Mouse (Mus musculus) ovary, adult 18-20 months (tissue): Measurements from ENCODE around the gene Rgs3.

Experiments
- DNase-seq: peaks from one replicate; pipeline ENCODE4 v3.0.0; 2022; ENCODE audit warnings: low spot score, mixed read lengths

The Rgs3 gene

DNA sequence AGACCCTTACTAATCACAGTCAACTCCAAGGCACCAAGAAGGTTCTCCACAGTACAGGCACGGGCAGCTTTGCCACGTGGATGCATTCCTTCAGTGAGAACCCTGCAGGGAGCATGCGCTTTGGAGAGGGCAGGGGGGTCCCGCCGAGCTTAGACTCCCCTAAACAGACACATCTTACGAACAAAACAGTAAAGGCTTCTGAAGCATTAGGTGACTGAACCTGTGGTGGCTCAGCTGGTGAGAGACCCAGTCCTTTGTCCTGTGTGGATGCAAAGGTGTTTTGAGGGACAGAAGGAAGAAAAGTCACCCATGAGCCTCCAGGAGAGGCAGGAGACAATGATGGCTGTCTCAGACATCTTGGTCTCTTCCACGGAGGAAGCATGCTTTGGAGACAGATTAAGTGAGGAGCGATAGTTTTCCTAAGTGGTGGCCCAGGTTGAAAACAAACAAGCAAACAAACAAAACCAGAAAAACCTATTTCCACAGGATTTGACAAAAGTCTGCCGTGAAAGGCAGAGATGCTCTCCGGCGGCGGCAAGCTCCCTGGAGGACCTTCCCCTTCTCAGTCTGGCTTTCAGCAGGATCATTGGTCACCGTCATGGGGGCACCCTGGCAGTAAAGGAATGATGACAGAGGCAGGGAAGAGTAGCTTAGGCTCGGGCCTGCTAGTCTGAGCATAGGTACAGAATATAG lies 100.4 kb downstream of the Rgs3 start:
- DNase-seq, result no peak

DNA sequence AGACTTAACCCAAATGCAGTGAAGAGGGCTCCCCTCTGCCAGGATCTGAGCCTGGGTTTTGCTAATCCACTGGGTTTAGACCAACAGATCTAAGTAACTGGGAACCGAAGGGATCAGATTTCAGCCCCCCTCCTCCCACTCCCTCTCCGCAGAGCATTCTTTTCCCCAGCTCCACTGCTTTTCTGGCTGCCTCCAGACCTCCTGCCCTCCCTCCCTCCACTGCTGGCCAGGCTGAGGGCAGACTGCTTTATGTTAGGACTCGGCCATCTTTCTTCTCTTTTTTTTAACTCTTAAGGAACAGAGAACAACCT lies 100.9 kb downstream of the Rgs3 start:
- peak; percentile 51 for DNase-seq

DNA sequence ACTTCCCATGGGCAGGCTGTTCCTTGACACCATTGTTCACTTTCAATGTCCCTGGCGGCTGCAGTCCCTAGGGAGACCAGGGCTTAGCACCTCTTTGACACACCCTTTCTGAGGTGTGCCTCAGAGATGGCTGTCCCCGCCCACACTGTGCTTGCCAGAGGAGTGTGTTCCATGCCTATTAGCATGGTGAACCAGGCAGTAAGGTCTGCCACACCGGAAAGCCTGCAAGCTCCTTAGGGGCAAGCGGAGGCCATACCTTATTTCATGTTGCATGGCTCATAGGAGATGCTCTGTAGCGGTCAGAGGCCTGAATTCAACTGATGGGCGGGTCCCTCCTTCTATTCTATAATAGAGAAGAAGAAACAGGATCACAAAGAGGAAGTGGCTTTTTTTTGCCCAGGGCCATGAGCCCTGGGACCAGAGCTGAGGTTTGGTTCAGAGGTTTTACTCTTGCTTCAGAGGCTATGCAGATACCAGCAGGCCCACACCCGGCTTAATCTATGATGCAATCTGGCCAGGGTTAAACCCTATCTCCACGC lies 101.7 kb downstream of the Rgs3 start:
- no peak for DNase-seq

DNA sequence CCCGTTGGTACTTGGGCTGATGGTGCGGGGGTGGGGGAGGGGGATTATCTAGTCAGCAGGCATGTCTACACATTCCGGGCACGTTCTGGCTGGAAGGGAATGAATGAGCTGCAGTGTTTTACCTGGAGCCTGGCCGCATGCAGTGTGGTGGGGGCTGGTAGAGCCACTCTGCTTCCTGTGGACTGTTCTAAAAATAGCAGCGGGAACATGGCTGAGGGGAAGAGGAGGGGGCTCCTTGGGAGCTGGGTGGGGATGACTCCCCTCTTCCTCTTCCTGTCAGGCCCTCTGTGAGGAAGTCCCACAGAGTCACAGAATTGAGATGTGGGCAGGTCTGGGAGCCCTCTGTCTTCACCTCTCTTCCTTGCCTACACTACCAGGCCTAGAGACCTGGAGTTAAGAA lies 103.7 kb downstream of the Rgs3 start:
- DNase-seq, result no peak

DNA sequence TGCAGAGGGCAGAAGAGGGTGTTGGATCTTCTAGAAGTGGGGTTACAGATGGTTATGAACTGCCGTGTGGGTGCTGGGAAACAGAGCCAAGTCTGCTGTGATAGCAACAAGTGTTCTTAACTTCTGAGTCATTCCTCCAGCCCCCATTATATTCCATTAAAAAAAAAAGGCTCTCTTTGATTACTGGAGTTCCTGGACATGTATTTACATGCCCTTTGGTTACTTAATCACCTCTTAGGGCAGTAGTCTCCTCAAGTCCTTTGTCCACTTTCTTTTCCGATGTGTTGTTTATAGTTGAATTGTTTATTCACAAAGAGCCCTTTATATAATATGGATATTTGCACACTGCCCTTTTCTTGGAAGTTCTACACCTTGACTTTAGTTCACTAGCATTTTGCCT lies 106.2 kb downstream of the Rgs3 start:
- DNase-seq, result no peak

DNA sequence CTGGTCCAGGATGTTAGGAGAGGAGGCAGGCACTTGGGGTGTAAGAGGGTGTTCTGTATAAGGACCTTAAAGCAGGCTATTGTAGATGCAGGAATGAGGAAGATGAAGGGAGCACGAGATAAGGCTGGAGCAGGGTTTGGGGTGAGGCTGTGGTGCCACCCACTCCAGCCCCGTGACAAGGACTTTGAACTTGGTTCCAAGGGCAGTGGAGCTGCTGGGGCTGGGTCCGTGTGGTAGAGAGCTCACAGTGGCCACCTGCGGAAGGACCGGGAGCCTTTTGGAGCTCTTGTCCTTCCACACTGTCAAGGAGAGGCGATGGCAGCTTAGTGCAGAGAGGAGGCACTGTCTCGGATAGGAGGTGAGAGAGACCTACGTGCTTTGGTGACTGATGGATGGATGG lies 109.0 kb downstream of the Rgs3 start:
- no peak for DNase-seq

DNA sequence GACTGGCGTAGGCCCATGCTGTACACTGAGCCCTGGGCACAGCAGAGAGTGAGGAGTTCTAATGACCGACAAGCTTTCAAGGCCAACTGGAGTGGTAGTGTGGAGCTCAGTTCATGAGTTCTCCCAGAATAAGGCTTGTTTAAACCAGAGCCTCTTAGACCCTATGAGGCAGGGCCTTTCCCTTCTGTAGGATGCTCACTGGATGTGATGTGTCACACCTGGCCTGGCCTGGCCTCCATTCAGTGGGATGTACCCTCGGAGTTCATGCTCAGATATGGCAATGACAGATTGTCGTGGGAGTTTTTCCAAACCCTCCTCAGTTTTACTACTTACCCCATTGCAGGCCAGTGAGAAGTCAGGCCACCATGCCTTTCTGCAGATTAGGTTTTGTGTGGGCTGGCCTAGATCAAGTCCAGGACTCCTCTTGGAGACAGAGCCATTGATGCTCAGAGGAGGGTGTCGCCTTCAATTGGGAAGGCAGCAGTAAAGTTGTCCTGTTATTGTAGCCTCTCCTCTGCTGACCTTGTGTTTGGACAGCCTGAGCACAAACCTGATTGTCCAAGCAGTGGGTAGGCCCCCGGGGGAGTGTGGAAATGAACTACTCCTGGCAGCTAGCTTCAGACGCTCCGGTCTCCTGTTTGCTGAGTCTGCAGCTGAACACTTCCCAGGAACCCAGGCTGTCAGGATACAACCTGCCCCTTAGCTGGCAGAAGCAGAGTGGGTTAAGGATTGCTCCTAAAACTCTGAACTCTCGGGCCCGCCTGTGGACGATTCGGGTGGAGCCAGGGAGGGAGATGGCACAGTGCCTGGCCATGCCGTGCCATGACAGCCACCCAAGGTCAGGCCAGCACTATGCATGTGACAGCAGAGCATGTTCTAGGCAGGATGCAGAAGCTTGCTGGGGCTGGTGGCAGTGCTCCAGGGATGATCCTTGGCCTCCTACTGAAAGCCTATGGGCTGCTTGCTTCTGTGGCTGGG lies 109.7 kb downstream of the Rgs3 start:
- peak; percentile 49 for DNase-seq

DNA sequence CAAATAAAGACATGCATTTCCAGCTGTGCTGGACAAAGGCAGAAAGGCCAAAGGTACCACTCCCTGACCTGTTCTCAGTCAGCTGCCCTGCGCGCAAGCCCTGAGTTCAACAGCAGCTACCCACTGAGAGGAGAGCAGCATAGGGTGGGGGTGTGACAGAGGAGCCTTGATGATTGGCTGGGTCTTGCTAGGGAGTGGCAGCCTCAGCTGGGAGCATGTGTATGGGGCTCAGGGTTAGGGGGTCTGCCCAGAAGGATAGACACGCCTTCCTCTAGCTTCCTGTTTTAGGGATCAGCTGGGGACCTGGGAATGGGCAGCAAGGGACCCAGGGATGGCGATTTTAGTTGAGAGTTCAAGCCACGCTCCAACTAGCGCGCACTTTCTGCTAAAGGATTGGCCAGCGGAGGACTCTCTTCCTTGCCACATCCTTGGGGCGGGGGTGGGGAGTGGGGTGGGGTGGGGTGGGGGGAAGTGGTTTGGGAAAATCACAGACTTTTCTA lies 113.9 kb downstream of the Rgs3 start:
- DNase-seq, result no peak

DNA sequence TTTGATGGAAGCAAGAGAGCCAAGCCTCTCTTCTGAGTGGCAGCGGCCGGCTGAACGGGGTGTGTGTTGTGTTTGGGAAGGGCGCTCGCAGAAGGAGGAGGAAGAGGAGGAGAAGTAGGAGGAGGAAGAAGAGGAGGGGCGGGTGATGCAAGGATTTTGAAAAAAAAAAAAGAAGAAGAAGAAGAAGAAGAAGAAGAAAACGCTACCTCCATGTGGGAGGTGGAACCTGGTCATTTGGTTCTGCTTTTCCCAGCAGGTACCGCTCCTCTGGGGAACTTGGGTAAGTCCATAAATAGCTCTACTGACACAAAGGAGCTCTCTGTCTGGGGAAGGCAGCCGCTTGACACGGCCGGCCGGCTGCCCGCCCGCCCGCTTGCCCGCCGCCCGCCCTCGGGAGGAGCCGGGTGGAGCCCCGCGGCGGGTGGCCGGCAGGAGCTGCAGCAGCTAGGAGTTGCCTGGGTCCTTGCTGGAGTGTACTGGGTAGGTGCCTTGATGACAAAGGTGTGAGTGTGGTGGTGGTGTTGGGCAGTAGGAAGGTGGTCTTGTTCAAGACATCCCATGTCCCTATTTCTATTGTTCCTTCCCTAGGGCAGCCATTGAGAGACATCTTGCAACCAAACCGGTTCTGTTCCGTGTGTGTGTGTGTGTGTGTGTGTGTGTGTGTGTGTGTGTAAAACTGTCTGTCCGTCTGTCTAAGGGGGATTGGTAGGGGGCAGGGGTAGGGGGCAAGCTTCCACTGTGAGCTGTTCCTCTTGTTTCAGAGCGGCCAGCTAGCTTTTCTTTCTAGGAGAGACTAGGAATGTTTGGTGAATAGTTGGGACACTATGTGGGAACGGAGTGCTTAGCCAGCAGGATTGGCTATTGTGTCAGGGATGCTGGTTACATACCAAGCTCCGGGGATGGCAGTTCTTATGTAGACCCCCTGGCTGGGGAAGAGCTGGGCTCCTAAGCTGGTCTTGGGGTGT lies 114.7 kb downstream of the Rgs3 start:
- DNase-seq, result no peak

DNA sequence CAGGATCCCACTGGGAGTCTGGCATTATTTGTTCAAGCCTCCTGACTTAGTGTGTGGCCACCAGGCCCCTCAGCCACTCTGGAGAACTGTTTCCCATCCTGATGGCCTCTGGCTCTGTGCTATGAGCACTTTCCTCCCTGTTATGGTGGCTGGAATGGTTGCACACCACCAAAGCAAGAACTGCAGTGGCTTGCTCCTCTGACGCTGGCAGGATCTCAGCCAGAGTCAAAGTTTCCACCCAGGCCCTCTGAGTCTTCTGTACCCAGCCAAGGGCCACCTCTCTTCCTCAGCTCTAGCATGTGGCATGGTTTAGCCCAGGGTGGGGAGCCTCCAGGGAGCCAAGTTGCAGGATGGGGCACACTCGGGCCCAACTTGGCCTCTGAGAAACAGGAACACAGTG lies 115.7 kb downstream of the Rgs3 start:
- DNase-seq, result no peak

DNA sequence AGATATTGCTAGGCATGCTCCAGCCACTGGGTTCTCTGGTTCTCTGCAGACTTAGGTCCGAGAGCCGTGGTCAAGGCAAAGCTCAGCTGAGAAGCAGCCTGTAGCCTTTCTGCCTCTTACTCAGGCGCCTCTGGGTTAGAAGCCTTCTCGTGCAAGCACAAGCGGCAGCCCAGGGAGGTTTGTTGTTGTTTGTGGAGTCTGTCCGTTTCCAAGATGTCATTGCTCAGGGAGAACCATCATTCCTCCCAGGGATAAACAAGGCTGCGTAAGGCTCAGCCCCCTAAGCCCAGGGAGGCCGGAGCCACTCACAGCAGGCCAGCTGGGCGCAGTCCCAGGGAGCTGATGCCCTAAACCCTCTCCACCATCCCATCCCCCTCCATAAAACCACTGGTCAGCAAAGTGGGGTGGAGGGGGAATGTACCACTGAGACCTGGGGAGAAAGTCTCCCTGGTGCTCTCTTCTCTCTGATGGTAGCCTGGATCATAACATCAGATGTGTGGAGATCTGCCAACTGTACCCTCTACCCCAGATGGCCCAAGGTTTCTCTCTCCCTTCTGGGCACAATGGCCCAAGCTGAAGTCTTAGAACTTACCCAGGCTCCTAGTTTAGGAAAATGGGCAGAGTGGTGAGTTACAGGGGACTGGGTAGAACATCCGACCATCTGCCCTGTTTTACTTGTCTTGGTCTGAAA lies 117.5 kb downstream of the Rgs3 start:
- DNase-seq, result no peak

DNA sequence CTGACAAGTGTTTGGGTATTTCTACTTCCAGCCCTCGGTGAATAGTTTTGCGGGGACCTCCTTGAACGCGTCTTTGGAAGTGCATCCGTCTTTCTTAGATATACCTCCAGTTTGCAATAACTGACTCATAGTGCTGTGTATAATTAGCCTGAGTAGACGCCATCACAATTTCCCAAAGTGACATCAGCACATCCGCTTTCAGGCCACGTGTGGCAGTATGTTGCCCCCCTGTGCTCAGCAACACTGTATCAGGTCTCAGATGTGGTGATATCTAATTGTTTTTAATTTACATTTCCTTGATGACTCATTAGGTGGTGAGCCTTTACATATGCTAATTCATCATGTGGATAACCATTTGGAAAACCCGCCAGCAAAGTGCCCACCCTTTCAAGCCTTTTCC lies 119.5 kb downstream of the Rgs3 start:
- DNase-seq, result no peak

DNA sequence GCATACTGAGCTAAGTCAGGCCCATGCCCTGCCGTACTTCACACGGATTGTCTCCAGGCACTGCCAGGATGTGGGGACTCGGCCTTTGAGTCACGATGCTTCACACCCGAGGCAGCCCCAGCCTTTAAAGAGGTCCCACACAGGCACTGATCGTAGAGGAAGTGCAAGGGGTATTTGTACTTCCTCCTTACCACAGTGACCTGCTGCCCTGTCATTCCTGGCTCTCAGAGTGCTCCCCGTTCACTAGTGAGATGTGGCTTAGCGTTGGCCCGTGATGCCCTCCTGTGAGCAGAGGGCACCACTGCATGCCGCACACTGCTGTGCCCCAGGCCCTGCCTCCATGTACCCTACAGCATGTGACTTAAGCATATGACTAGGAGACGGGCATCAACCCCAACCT lies 121.8 kb downstream of the Rgs3 start:
- DNase-seq, result no peak

DNA sequence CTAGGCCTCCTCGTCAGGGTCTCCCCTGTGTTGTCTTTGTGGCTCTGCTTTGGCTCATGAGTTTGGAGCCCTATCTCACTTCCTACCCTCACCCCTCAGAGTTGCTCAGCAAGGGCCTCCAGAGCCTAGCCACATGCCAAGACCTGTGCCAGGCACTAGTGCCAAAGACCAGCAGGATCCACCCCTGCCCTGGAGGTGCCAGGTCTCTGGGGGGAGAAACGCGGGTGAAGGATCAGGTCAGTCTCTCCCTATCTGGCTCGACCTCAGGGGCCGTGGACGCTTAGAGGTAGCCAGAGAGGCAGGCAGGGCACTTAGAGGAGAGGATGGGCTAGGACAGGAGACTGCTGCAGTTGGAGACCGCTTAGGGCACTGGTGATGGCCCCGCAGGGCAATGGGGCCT lies 122.7 kb downstream of the Rgs3 start:
- DNase-seq, result no peak

DNA sequence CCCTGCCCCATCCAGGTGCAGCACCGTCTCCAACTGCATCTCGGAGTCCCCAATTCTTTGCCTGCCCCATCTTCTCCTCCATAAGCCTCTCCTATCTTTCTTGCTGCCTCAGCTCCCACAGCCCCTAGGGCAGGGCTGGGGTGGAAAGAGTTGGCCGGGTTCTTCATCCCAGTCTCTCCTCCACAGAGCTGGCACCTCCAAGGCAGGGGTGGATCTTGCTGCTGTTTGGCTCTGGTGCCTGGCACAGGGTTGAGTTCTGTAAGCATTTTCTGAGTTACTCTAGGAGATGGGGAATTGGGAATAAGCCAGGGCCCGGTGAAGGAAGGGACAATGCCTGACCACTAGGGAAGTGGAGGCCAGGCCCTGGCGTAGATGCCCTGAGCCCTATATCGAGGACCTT lies 123.5 kb downstream of the Rgs3 start:
- no peak for DNase-seq

DNA sequence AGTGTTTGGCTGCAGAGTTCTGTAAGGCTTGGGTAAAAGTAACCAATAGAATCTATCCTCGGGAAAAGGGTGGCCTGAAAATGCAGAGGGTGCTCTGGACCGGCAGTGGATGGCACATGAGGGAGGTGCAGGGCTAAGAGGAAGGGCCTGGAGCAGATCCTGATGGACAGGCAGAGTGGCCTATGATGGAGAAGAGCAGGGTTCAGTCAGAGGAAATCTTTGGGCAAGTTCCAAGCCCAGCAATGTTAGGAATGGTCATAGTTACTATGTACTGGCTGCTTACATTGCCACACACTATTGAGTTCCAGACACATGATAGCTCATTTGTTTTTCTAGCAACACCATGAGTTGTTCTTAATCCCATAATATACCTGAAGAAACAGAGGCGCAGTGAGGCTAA lies 124.7 kb downstream of the Rgs3 start:
- no peak for DNase-seq

DNA sequence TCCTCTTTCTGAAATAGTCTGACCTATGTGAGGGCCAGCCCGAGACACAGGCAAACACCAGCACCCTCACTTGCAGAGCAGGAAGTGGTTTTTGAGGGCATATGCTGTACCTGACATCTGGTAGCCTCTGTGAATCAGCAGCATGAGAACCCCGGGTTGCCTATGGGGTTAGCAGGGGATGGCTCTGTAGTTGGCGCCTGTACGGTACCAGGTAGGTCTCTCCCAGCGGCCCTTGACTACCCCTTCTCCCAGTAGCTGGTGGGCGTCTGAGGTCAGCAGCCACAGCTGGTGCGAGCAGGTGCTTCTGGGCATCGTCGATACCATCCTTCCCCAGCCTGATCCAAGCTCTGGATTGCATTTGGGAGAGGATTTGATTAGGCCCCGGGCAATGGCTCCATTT lies 125.6 kb downstream of the Rgs3 start:
- no peak for DNase-seq

DNA sequence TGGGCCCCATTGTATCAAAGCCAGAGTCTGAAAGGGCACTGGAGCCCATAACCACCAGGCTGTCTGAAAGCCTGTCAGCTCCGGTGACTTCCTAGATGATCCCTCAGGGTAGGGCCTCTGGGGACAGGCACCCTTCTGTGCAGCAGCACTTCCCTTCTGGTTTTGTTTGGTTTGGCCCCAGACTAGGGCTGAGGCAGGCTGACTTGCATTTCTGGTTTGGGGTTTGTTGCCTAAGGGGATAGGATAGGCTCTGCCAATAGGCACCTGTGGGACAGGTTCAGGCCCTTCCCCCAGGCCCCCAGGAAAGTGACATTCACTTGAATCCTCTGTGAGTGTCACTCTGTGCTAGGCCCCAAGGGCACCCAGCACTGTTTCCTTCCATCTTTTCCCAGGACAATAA lies 127.1 kb downstream of the Rgs3 start:
- no peak for DNase-seq

DNA sequence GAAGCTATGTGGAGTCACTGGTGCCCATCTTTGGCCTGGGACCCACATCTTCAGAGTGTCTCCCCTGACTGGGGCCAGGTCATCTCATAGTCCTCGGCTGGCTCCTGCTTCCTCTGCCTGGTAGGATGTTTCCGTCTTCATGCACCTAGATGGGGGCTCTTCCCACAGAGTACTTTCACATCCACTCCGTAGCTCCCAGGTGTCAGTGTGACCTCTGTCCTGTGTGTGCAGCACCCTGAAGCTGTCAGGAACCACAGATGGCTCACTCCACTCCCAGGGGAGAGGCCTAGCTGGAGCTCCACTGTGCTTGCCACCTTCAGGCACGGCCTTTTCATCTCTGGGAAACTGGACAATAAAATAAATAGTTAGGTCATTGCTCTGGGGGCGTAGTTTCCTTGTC lies 128.5 kb downstream of the Rgs3 start:
- DNase-seq, result no peak

DNA sequence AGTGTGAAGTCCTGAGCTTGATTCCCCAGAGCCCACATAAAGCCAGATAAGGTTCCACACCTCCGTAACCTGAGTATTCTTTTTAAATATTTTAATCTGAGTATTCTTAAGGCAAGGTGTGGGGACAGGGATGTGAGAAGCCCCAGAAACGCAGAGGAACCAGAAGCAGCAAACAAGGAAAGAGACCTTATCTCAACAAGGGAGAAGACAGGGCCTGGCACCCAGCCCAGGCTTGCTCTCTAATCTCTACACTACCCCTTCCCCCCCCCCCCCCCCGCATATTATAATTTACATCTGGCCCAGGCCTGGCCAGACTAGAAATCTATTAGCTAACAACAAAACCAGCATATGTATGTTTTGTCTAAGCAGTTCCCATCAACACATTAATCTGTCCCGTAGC lies 131.3 kb downstream of the Rgs3 start:
- DNase-seq, result no peak

DNA sequence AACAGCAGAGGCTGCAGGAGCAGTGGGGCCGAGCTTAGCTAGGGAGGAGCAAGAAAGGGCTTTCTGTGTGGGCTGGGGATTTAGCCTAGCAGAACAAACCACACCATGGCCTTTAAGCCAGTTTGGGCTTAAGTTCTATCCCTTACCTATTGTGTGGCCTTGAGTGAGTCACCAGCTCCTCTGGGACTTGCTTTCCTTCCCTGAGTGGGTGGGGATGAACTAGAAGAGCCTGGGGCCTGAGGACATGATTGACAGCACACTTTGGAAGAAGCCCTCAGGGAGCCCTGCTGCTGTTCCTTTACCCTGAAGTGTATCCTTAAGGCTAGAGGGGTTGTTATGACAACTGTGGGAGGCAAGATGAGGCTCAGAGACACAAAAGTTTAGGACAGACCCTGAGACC lies 132.0 kb downstream of the Rgs3 start:
- DNase-seq, result no peak
